Mouse (Mus musculus) embryonic fibroblast, embryonic 13.5 days (primary cell): ENCODE results near the gene Chn2. TPM values are rescaled to one million over a fixed set of nuclear protein-coding genes. Genes with fewer than 3 reads are reported as not detected.

Experiments
- H3K27ac ChIP-seq: 2 replicates; pipeline ENCODE4 v1.5.1; 2012; ENCODE audit warnings: low read length, control low read depth, inconsistent platforms; ENCODE audit not compliant: insufficient read depth
- H3K4me1 ChIP-seq: 2 replicates; pipeline ENCODE4 v1.6.1; 2011; ENCODE audit warnings: low read length; ENCODE audit not compliant: control insufficient read depth, insufficient read depth
- H3K4me3 ChIP-seq: 2 replicates; pipeline ENCODE4 v1.5.1; 2011; ENCODE audit warnings: mild to moderate bottlenecking, control low read depth, low read length; ENCODE audit not compliant: insufficient read depth
- CTCF ChIP-seq: IDR thresholded peaks from 2 replicates; pipeline ENCODE4 v1.5.1; 2011; ENCODE audit warnings: mild to moderate bottlenecking, control low read depth, low read length, moderate library complexity, borderline replicate concordance; ENCODE audit not compliant: insufficient read depth
- POLR2A ChIP-seq: IDR thresholded peaks from 2 replicates; pipeline ENCODE4 v1.6.1; 2011; ENCODE audit warnings: low read depth, mild to moderate bottlenecking, control low read depth, low read length, moderate library complexity
- polyA plus RNA-seq: library from polyadenylated mRNA; stranded (reverse); fragments of >200 nt; gene quantifications from 2 replicates; pipeline ENCODE4 v1.2.4, GENCODE M21; 2011; ENCODE audit warnings: low read depth; ENCODE audit not compliant: missing spikeins, insufficient read length

Chn2 gene
- polyA plus RNA-seq, 1 experiment = 3.2 TPM

DNA sequence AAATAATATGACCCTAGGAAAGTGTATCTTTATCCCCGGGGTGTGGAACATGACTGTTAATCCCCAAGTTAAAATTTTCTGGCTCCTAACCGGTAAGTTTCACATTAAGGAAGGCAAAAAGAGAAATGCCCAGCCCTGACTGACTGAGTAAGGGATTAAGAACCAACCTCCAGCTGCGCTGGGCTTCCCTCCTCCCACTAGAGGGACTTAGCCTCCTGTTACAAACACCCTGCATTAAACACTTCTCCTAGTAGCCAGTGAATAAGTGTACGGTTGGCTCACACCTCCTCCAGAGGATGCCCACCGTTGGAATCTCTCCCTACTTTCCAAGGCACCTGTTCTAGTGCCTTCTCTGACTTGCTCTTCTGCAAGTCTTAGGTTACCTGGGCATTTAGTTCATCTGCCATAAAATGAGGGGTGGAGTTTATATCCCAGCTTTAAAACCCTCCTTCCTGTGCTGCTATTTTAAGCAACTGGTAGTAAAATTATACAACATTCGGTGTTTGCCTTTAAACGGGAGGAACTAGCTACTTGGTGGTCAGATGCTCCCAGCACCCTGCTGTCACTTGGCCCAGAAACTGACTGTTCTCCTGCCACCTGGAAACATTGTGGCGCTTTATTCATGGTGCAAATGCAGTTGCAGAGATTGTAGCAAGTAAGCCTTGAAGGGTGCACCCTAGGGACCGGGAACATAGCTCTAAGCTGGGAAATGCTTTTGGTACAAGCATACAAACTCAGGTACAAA, 294.5 kb downstream of the Chn2 start:
- no peak overlapping the region for H3K4me3 ChIP-seq
- no peak overlapping the region for H3K27ac ChIP-seq
- H3K4me1 ChIP-seq = peaks cover 2% of the 10 kb centered on the region; the same call in 1 of the 2 replicates
- TF ChIP-seq POLR2A (no peak), CTCF (no peak)

DNA sequence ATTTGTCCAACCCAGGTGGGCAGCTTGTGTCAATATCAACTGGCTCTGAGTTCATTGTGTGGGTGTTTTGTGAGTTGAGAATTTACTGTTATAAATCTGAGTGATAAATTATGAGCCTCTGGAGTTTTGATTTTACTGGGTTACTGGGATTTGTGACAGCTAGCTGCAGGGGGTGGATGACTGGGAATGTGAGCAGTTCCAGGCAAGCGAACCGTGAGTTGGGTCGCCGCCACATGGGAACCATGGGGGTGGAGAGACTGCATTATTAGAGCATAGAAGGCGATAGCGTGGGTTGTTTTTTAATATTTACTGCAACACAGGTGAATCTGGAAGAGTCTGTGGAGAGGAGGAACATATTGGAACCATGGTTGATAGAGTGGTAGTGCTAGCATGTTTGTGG, 298.0 kb downstream of the Chn2 start:
- Histone ChIP-seq H3K4me1 (no peaks in the 10 kb centered on the region), H3K27ac (no peak overlapping the region), H3K4me3 (no peak overlapping the region)
- TF ChIP-seq CTCF = no peak
- TF ChIP-seq POLR2A = no peak

DNA sequence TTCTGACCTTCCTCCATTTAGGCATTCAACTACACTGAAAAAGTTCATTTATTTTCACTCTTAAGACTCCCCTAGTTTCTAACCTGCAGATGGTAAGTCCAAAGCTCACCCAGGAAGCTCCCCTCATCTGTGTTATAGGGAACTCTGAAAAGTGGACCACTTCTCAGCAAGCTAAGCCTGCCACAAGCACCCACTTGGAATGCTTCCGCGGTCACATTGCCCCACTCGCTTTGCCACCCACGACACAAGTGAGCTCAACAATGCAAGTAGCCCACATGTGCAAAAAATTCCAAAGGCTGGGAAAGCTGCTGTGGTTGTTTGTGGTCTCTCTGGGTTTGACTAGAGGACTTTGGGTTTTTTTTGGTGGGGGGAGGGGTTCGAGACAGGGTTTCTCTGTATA, 301.8 kb downstream of the Chn2 start:
- H3K4me3 ChIP-seq = no peak overlapping the region
- TF ChIP-seq CTCF (no peak), POLR2A (no peak)
- no peaks in the 10 kb centered on the region for H3K4me1 ChIP-seq
- H3K27ac ChIP-seq = no peak overlapping the region

GRCm38 (mm10) chr6:54342223-54342622, 302.9 kb downstream of the Chn2 start:
- Histone ChIP-seq H3K4me3 (no peak overlapping the region), H3K27ac (no peak overlapping the region), H3K4me1 (no peaks in the 10 kb centered on the region)
- no peak for TF ChIP-seq POLR2A
- no peak for TF ChIP-seq CTCF

Other genes with a start within 250 kb of the Chn2 start
- 0.27 and 3.2 TPM in 2 replicates for gene Tril, start 218.7 kb upstream of the Chn2 start, polyA plus RNA-seq
- not detected in 2 replicates for gene Cpvl, start 60.9 kb upstream of the Chn2 start, polyA plus RNA-seq